Mouse (Mus musculus): ENCODE measurements around the gene Wls.

Gene Wls

DNA sequence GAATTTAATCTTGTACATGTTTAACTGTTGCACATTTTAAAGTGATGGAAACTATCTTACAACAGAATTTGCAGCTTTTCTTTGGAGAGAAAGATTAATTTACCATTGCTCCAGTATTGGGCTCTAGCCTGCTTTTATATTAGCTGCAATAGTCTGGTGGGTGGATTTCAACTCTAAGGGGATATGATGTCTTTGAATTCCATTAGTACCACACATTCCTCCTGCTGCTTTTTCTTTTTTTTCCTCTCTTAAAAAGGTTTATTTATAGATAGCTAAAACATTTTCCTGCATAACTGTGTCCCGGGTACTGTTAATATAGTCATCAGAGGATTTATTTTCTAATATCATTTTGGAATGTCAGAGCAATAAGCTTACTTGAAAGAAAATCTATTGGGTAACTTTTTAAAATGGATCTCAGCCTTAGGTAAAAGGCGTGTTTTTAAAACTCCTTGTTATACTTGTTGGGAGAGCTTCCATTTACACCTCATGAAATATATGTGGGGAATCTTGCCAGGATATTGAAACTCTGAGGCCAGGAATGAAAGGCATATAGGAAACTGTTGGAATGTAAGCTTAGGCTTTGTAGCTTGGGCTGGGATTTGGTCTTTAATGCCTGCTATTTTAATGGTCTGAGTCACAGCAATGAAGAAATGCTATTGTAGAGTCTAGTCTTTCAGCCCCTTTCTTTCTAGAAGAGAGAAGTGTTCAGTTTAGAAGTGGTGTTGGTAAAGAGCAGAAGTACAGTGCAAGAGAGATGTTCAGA is 78.0 kb downstream of the Wls start:
- DNase-seq: no peak
